Mouse (Mus musculus) regulatory T cell (primary cell): ENCODE data around the gene Fgf4.
"Not testable (repeated sequence)": the region's sequence is repeated elsewhere in the genome, so short reads cannot be mapped to it uniquely, and the experiment has no call there.

Source experiments
- in situ Hi-C: fragments of 300-600 bp; cut with MboI, MseI; formaldehyde crosslinking; loops from one replicate; pipeline ENCODE4 v1.15.1; 2025; ENCODE audit warnings: high pct_unique_total_duplicates

The Fgf4 gene

GRCm38 (mm10) chr7:144864160-144864670, 17.0 kb downstream of the Fgf4 start:
- in situ Hi-C loops: no loop called here

- in situ Hi-C loops: no loop called here
These were observed 20.0 kb downstream of the Fgf4 start for GRCm38 (mm10) chr7:144867161-144867560.

GRCm38 (mm10) chr7:144867602-144868001, 20.4 kb downstream of the Fgf4 start:
- in situ Hi-C loops: no loop called here

- in situ Hi-C loops: no loop called here
These were observed 25.3 kb downstream of the Fgf4 start for GRCm38 (mm10) chr7:144872420-144872819.

GRCm38 (mm10) chr7:144873160-144873559, 26.0 kb downstream of the Fgf4 start:
- in situ Hi-C loops: no loop called here

GRCm38 (mm10) chr7:144874226-144874625, 27.1 kb downstream of the Fgf4 start:
- in situ Hi-C loops: no loop called here

DNA sequence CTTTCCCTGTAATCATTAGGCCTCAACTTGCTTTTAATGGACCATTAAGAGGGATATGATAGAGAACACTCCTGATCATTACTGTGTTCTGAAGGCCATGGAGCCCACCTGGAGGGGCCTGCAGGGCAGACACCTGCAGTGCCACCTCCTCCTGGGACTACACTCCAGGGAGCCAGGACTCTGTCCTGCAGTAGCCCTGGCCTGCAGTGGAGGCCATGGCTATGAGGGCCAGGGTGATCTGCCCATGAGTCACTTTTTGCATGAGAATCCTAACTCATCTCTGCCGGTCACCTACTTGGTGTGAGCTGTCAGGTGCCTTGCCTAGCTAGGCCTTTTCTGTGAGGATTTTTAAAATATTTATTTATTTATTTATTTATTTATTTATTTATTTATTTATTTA, 31.2 kb downstream of the Fgf4 start:
- in situ Hi-C loops: no loop called here

DNA sequence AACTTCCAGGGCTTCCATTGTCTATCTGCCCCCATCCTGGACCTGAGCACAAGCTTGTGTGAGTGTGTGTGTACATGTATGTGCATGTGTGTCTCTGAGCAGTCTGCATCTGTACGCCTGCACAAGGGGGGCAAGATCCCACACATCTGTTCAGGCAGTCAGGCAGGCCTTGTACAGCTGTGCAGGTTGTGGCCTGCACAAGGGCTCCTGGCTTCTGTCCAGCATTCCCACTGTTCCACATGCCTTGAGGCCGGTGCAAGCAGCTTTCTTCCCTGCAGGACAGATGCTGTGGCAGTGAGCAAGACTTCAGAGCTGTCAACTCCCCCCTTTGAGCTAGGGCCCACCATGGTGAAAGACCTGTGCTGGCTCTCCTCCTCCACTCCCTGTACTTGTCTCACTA, 35.9 kb downstream of the Fgf4 start:
- in situ Hi-C loops: loop anchor here (5.0 kb wide), 1 partner anchor 96 kb away; no protein-coding TSS in a partner anchor

- in situ Hi-C loops: no loop called here
These were observed 40.5 kb downstream of the Fgf4 start for GRCm38 (mm10) chr7:144887672-144888071.

GRCm38 (mm10) chr7:144888564-144889299, 41.6 kb downstream of the Fgf4 start:
- in situ Hi-C loops: no loop called here

DNA sequence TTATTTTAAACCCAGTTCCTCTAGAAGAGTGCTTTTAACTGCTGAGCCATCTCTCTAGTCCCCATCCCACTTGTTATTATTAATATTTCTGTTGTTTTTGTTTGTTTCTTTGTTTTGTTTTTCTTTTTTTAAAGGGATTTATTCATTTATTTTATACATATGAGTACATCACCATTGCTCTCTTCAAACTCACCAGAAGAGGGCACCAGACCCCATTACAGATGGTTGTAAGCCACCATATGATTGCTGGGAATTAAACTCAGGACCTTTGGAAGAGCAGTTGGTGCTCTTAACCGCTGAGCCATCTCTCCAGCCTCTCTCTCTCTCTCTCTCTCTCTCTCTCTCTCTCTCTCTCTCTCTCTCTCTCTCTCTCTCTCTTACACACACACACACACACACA, 43.5 kb downstream of the Fgf4 start:
- in situ Hi-C loops: not testable (repeated sequence)

DNA sequence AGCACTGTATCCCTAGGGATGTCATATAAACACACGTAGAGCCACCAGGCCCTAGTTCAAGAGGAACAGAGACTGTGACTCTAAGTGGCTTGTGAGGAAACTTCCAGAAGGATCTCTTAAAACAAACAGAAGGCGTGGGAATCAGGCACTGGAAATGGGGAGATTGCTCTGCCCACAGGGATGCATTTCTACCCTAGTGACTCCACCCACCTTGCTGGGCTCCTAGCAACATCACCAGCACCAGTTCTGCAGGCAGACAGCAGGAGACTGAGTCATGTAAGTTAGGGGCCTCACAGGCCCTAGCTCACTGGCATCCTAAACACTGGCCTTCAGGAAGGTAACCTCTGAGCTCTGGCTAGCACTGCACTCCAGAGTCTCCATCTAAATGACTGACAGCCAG, 44.7 kb downstream of the Fgf4 start:
- in situ Hi-C loops: no loop called here

- in situ Hi-C loops: no loop called here
These were observed 45.2 kb downstream of the Fgf4 start for GRCm38 (mm10) chr7:144892322-144892721.

- in situ Hi-C loops: no loop called here
These were observed 47.0 kb downstream of the Fgf4 start for GRCm38 (mm10) chr7:144894191-144894590.

GRCm38 (mm10) chr7:144894706-144895105, 47.5 kb downstream of the Fgf4 start:
- in situ Hi-C loops: no loop called here

GRCm38 (mm10) chr7:144895305-144896111, 48.3 kb downstream of the Fgf4 start:
- in situ Hi-C loops: no loop called here

DNA sequence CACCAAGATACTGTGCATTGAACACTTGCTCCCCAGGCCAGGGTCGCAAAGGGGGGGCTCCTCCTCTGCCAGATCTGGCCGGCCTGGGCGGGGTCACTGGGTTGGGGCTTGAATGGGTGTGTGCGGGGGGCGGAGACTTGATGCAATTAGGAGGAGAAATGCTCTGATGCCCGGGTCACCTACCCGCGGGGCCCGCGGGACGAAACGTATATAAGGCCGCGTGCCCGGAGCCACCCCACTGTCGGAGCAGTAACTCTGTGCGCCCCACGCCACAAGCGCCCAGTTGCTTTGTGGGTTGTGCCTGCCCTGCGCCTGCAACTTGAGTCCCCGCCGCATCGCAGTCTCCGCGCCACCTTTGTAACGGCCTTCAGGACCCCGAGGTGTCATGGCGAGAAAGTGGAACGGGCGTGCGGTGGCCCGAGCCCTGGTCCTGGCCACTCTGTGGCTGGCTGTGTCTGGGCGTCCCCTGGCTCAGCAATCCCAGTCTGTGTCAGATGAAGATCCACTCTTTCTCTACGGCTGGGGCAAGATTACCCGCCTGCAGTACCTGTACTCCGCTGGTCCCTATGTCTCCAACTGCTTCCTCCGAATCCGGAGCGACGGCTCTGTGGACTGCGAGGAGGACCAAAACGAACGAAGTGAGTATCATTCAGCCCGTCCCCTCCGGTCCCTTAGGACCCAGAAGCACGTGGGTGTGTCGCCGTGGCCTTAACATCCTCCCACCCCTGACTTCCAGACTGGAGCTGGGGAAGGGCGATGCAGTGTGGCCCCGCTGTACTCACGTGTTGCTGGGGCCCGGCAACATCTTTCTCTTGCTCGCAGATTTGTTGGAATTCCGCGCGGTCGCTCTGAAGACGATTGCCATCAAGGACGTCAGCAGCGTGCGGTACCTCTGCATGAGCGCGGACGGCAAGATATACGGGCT, 49.4 kb downstream of the Fgf4 start, which contains the start of gene Fgf15:
Fgf15 (plus strand) TSS at position 238 of the 925 bp plus-strand sequence.
- in situ Hi-C loops: no loop called here

GRCm38 (mm10) chr7:144898506-144898905, 51.3 kb downstream of the Fgf4 start:
- in situ Hi-C loops: no loop called here

- in situ Hi-C loops: loop anchor here (10.0 kb wide), 1 partner anchor 121 kb away; no protein-coding TSS in a partner anchor
These were observed 58.3 kb downstream of the Fgf4 start for GRCm38 (mm10) chr7:144905514-144905913.

- in situ Hi-C loops: loop anchor here (10.0 kb wide), 1 partner anchor 122 kb away; no protein-coding TSS in a partner anchor
These were observed 59.7 kb downstream of the Fgf4 start for GRCm38 (mm10) chr7:144906708-144907397.

GRCm38 (mm10) chr7:144907793-144908192, 60.6 kb downstream of the Fgf4 start:
- in situ Hi-C loops: loop anchor here (10.0 kb wide), 1 partner anchor 123 kb away; no protein-coding TSS in a partner anchor
